Mouse (Mus musculus) embryonic fibroblast, embryonic 13.5 days (primary cell): ENCODE data around the gene Teddm3.

ENCODE experiments used
- CTCF ChIP-seq: IDR thresholded peaks from 2 replicates; pipeline ENCODE4 v1.5.1; 2011; ENCODE audit warnings: mild to moderate bottlenecking, control low read depth, low read length, moderate library complexity, borderline replicate concordance; ENCODE audit not compliant: insufficient read depth
- POLR2A ChIP-seq: IDR thresholded peaks from 2 replicates; pipeline ENCODE4 v1.6.1; 2011; ENCODE audit warnings: low read depth, mild to moderate bottlenecking, control low read depth, low read length, moderate library complexity

GRCm38 (mm10) chr16:21198529-21198928, 44.7 kb upstream of the Teddm3 start:
- no peak for TF ChIP-seq CTCF
- TF ChIP-seq POLR2A: no peak
